Mouse (Mus musculus): ENCODE data around the gene Morn2.
"Not testable (repeated sequence)": the region's sequence is repeated elsewhere in the genome, so short reads cannot be mapped to it uniquely, and the experiment has no call there.

The Morn2 gene

GRCm38 (mm10) chr17:80290074-80290657 lies at the start of gene Morn2, which contains the start of gene Dhx57:
TSS of gene Morn2 (plus strand) at chr17:80290203.
TSS of gene Dhx57 (minus strand) at chr17:80290476.
- peak; percentile 98 for DNase-seq (ENCODE audit: low spot score)

- no peak for DNase-seq (ENCODE audit: low spot score)
Observed at GRCm38 (mm10) chr17:80241594-80241993, 48.4 kb upstream of the Morn2 start.

DNA sequence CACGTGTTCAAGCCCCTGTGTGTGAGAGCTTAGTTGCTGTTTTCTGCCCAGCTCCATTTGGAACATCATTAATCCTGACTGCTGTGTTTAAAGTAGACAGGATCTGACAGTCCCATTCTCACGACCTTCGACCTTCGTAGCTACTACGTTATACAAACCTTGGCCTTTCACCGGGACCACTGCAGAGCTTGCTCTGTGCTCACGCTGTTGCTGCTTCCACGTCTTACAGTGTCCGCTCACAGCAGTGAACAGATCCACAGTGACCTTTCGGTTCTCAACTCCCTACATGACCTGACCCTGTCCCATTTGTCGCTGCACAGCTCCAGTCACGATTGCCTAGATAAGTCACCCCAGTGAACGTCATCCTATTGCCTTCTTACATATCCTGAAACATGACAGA lies 46.9 kb upstream of the Morn2 start:
- DNase-seq (ENCODE audit: low spot score) = no peak

DNA sequence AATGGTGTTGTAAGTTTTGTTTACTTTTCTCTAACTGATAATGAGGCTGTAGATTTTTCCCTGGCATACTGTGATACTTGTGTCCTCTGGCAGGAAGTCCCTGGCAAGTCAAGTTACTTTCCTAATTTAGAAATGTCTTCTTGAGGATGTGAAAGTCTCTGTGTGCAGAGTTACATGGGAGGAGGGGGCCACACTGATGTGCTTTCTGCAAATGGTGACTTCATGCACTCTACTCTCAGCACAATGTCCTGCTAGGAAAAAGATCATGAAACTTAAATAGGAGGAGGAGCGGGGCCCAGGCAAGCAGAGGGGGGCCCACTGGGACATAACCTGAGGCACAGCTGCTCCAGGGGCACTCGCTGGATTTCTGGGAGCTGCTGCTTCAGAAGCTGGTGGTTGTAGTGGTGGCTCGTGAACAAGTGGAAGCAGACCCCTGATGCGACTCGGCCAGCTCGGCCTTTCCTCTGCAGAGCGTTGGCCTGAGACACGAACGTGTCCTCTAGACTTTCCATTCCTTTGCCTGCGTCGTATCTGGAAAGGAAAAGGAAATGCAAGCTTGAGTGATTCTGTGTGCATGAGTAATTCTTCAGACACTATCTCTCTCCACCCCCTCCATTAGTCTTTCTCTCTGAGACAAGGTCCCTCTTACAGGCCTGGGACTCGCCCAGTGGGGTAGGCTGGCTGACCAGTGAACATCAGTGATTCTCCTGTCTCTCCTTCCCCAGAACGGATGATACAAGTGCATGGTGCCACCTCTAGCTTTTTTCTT lies 37.1 kb upstream of the Morn2 start:
- DNase-seq (ENCODE audit: low spot score) = peak; percentile 35

DNA sequence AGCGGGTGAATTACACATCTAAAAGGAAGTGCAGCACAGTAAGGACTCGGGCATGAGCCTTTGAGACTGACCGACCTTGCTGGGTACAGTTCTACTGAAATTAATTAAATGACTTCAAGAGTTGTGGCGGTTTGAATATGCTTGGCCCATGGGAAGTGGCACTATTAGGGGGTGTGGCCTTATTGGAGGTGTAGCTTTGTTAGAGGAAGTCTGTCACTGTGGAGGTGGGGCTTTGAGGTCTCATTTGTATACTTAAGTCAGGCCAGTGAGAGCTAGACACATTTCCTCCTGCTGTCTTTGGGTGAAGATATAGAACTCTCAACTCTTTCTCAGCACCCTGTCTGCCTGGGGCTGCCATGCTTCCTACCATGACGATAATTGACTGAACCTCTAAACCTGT lies 35.6 kb upstream of the Morn2 start:
- DNase-seq (ENCODE audit: low spot score) = no peak

DNA sequence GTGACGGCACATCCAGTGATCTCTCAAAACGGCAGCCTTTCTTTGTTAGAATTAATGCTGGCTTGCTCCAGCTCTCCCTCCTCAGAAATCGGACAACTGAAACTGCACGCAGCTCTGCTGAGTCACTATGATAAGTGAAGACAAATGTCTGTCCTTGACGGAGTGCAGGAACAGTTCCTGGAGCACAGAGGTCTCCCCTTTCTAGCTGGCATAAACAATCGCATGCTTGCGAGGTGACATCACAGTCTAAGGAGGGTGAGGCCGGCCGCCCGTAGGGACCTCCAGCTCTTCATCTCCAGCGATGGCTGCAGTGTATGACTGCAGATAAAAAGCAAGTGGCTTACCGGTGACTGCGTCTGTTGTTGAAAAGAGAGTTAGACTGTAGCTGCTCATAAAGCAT lies 34.8 kb upstream of the Morn2 start:
- peak; percentile 89 for DNase-seq (ENCODE audit: low spot score)

- DNase-seq (ENCODE audit: low spot score) = no peak
Observed at GRCm38 (mm10) chr17:80267065-80267464, 22.9 kb upstream of the Morn2 start.

- DNase-seq (ENCODE audit: low spot score) = no peak
Observed at GRCm38 (mm10) chr17:80268151-80268550, 21.9 kb upstream of the Morn2 start.

DNA sequence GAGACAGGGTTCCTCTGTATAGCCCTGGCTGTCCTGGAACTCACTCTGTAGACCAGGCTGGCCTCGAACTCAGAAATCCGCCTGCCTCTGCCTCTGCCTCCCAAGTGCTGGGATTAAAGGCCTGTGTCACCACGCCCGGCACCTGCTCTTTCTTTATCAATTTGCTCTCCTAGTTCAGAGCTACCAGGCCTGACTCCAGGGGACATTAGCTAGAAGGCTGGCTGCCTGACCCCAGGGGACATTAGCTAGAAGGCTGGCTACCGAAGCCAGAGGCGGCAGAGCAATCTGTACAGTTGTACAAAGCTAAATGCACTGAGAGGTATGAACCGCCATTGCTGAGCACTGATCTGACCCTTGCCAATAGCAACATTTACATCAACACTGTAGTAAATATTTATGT lies 19.4 kb upstream of the Morn2 start:
- not testable (repeated sequence) for DNase-seq (ENCODE audit: low spot score)

DNA sequence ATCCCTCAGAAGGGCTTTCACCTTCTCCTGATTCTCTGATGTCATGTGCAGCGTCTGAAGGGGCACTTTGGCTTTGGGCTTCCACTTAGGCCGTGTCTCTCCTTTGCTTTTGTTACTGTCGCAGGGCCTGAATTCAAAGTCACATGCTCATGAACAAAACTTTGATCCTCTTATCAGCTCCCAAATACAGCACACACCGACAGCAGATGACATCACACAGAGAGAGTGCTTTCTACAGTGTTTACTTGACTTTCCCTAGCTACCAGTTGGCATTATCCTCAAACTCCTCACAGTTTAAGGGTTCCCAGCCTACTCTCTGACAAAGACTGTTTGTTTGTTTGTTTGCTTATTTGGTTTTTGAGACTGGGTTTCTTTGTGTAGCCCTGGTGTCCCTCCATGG lies 11.7 kb upstream of the Morn2 start:
- no peak for DNase-seq (ENCODE audit: low spot score)

DNA sequence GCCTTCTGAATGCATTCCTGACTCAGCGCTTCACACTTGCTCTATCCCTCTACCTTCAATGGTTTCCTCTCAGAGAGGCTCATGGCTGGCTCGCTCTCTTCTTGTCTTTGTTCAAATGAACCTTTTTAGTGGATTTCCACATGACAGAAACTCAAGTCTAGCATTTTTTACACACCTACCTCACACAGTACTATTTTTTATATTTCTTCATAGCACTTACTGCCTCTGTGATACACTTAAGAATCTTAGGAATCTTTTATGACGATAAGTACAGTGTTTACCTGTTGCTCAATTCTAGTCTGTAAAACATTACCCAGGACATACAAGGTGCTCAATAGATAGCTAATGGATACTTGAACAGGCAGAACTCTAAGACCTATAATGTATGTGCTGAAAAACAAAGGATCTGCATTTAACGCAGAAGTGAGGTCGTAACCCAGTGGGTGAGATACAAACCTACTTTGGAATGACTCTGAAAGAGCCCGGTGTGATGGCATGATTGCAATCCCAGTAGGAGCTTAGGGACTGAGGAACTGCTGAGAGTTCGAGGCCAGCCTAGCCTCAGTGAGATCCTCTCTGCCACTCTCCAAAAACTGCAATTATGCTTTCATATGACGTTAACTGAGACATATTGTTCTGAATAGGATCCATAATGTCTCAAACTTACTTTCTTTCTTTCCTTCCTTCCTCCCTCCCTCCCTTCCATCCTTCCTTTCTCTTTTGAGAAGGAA lies 10.5 kb upstream of the Morn2 start:
- DNase-seq (ENCODE audit: low spot score) = no peak

- no peak for DNase-seq (ENCODE audit: low spot score)
Observed at GRCm38 (mm10) chr17:80284446-80284845, 5.6 kb upstream of the Morn2 start.

- DNase-seq (ENCODE audit: low spot score) = no peak
Observed at GRCm38 (mm10) chr17:80288012-80288411, 2.0 kb upstream of the Morn2 start.

GRCm38 (mm10) chr17:80289280-80290073 lies 526 bp upstream of the Morn2 start:
- DNase-seq (ENCODE audit: low spot score) = peak; percentile 36

- DNase-seq (ENCODE audit: low spot score) = peak; percentile 81
Observed at GRCm38 (mm10) chr17:80291148-80291547, 1.1 kb downstream of the Morn2 start.

DNA sequence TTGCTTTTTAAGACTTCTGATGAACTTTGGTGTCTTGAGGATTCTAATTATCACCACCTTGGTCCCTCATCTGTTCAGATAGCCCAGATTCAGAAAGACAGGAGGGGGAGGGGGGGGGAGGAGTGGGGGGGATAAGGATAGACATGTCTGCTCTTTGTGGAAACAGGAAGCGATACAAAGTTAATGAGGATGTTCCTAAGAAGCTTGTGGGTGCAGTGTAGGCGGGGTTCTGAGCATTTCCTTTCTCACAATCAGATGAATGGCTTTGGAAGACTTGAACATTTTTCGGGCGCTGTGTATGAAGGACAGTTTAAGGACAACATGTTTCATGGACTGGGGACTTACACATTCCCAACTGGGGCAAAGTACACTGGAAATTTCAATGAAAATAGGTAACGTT lies 5.3 kb downstream of the Morn2 start:
- DNase-seq (ENCODE audit: low spot score) = no peak

DNA sequence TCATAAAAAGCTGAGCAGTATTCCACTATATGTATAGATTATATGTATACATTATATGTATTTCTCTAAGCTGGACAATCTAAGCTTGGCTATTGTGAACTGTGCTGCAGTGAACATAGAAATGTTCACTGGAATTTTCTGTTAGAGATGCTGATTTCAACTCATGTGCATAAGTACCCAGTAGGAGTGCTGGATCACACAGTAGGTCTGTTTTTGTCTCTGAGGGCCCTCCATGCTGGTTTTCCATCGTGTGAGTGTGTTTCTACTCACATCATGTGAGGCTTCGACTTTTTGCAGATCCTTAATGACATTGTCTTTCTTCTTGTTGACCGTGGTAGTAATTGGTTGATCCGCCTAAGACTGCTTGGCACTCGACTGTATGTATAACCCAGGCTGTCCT lies 8.8 kb downstream of the Morn2 start:
- DNase-seq (ENCODE audit: low spot score) = no peak

DNA sequence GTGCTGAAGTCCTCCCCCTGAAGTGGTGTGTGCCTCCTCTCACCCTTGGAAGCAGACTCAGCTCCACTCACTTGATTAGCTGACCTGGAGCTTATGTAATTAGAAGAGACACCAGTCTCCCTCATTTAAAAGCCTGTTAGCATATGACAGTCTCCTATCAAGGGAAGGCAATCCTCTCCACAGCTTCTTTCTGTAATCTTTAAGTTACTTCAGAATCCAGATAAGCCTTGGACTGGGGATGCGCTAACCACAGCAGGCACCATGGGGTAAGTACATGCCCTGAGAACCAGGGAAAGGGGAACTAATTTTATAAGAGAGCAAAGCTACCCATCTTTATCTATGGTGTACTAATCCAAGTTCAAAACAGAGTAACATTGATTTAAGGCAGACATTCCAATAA lies 17.2 kb downstream of the Morn2 start, which contains the start of gene Arhgef33:
Gene Arhgef33 (plus strand): TSS at position 157 of the 400 bp plus-strand sequence.
- no peak for DNase-seq (ENCODE audit: low spot score)

DNA sequence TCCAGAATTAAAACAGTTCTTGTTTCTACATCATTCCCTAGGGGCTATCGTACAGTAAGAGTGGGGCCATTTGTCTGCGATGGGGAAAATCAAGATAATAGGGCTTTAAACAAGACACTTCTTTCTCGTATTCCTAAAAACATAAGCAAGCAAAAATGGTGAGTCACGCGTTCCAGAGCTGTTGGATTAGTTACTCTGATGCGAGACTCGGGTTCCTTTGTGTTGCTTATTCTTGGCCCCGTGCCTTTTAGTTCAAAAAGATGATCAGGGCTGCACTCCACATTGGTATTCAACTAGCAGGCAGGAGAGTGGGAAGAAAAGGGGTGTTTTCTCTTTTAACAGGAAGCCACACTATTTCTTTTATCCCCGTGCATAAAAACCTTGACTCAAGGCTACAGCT lies 21.8 kb downstream of the Morn2 start:
- peak; percentile 15 for DNase-seq (ENCODE audit: low spot score)

- no peak for DNase-seq (ENCODE audit: low spot score)
Observed at GRCm38 (mm10) chr17:80312405-80312804, 22.4 kb downstream of the Morn2 start.

DNA sequence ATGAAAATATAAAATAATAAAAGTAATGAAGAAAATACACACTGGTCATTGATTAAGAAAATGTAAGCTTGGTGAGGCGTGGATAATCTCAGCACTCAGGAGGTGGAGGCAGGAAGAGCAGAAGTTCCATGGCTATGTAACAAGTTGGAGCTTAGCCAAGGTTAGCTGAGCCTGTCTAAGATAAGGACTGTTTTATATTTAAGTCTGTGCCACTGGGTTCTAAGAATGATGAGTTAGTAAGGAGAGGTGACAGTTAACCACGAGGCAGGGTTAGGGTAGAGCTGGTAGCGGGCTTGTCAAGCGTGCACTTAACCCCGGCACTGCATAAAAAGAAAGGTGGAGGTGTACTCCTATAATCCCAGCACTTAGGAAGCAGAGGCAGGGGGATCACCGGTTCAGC lies 32.2 kb downstream of the Morn2 start:
- no peak for DNase-seq (ENCODE audit: low spot score)

DNA sequence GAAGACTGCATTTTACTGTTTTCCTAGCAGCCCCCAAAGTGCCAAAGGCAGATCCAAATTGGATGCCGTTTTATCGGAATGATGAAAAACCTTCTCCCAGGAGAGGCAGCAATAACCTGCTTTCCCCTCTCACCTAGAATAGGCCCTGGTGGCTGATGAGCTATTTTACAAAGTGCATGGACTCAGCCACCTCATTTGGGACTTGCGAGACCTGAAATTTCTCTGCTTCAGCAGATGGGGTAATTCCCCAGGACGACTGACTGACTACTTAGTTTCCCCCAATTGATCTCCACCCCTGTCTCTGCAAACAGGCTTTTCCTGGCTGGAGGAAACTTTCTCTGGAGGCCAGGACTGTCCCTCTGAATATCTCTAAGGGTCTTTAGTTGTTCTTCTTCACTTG lies 33.0 kb downstream of the Morn2 start:
- DNase-seq (ENCODE audit: low spot score) = no peak
